Comparison of ENCODE assay signal across 17 mouse cellular contexts in the genomic region with DNA sequence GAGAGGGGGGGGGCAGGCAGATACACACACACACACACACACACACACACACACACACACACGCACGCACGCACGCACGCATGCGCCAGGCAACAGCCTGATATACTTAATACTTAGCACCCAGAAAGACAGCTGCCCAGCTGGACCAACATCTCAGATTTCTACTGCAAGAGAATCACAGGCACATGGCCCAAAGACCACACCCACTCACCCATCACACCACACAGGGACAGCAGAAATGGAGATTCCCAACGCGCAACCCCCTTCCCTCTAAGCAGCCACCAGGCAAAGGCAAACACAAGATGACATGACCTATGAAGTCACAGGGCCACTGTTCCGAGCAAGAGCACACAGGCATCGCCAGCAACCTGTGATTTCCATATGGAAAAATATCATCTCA. TPM values are rescaled to one million over a fixed set of nuclear protein-coding genes. Genes with fewer than 3 reads are reported as not detected.
A peak's percentile ranks its signal among the peaks of the same experiment; 100 is the strongest.
DNase-seq lines count a peak whose midpoint lies in the region; ATAC-seq and TF ChIP-seq lines count a peak whose summit lies in the region.
"Had no signal": no experiment of that assay in that cellular context is flagged by ENCODE, and none has a peak within 500 bp of the region (broad histone marks: within the 10 kb centered on the region; RNA-seq: fewer than 3 reads in every experiment).

No protein-coding gene starts in this region.

- TF ChIP-seq POLR2A in myocyte (IDR thresholded peaks at IDR 0.05; ENCODE audit: insufficient read length, low read depth), result no peak

- no peaks in the 10 kb centered on the region for H3K27me3 ChIP-seq in limb, embryonic 12.5 days
- H3K27me3 ChIP-seq in limb, embryonic 10.5 days (ENCODE audit: low read depth, poor library complexity, severe bottlenecking), result no peaks in the 10 kb centered on the region
- no peaks in the 10 kb centered on the region for H3K27me3 ChIP-seq in midbrain, embryonic 14.5 days (ENCODE audit: control insufficient read depth, insufficient read depth, low read length)
- no peaks in the 10 kb centered on the region for H3K27me3 ChIP-seq in midbrain, embryonic 15.5 days (replicated peaks)
- no peaks in the 10 kb centered on the region for H3K27me3 ChIP-seq in myocyte (ENCODE audit: control insufficient read depth, insufficient read depth, insufficient read length)

- DNase-seq in gastrocnemius, adult 18-20 months (ENCODE audit: low spot score), result peak; percentile 38
- DNase-seq in gastrocnemius, postnatal 36 days, result no peak
- no peak for DNase-seq in limb, embryonic 10.5 days (ENCODE audit: low spot score)
- DNase-seq in midbrain, embryonic 14.5 days, result no peak
- DNase-seq: adrenal gland, postnatal 25 days; B cell, adult 2 months; cerebellum, adult 11 months; cerebellum, postnatal 10 days; gastrocnemius, postnatal 25 days; kidney, postnatal 25 days; lung, adult 18-20 months; lung, postnatal 14 days; retina, postnatal 1 day had no signal

- 79% methylated on average over 10 of the region's 10 CpGs for WGBS in limb, embryonic 12.5 days
- WGBS in limb, embryonic 10.5 days, result 79% methylated on average over 10 of the region's 10 CpGs
- 80% methylated on average over 10 of the region's 10 CpGs for WGBS in midbrain, embryonic 14.5 days
- 82% methylated on average over 10 of the region's 10 CpGs for WGBS in midbrain, embryonic 15.5 days

- H3K9me3 ChIP-seq in limb, embryonic 12.5 days, result no peaks in the 10 kb centered on the region
- H3K9me3 ChIP-seq in limb, embryonic 10.5 days (replicated peaks), result no peaks in the 10 kb centered on the region
- no peaks in the 10 kb centered on the region for H3K9me3 ChIP-seq in midbrain, embryonic 14.5 days (ENCODE audit: control insufficient read depth, low read length)
- no peaks in the 10 kb centered on the region for H3K9me3 ChIP-seq in midbrain, embryonic 15.5 days

- no peak for ATAC-seq in limb, embryonic 12.5 days (ENCODE audit: insufficient number of reproducible peaks, insufficient read depth, low FRiP score, low TSS enrichment, low read depth)
- no peak for ATAC-seq in midbrain, embryonic 14.5 days (ENCODE audit: low FRiP score, low TSS enrichment)
- ATAC-seq in midbrain, embryonic 15.5 days (replicated peaks), result no peak
- ATAC-seq: intestine, embryonic 16.5 days had no signal

- no peak overlapping the region for H3K9ac ChIP-seq in limb, embryonic 12.5 days (replicated peaks)
- no peak overlapping the region for H3K9ac ChIP-seq in midbrain, embryonic 14.5 days (replicated peaks; ENCODE audit: low read length)
- H3K9ac ChIP-seq in midbrain, embryonic 15.5 days, result no peak overlapping the region

- peaks cover 78% of the 10 kb centered on the region for H3K36me3 ChIP-seq in limb, embryonic 12.5 days
- H3K36me3 ChIP-seq in limb, embryonic 10.5 days, result peaks cover 92% of the 10 kb centered on the region
- peaks cover 55% of the 10 kb centered on the region for H3K36me3 ChIP-seq in midbrain, embryonic 14.5 days (ENCODE audit: control insufficient read depth, insufficient read depth, low read length)
- no peaks in the 10 kb centered on the region for H3K36me3 ChIP-seq in midbrain, embryonic 15.5 days (replicated peaks)
- peaks cover 49% of the 10 kb centered on the region for H3K36me3 ChIP-seq in myocyte (ENCODE audit: control insufficient read depth, insufficient read depth)

- H3K4me2 ChIP-seq in limb, embryonic 12.5 days, result no peak overlapping the region
- no peak overlapping the region for H3K4me2 ChIP-seq in midbrain, embryonic 14.5 days (ENCODE audit: low read length)
- H3K4me2 ChIP-seq in midbrain, embryonic 15.5 days, result no peak overlapping the region
- peak overlapping the region; percentile 6 for H3K4me2 ChIP-seq in myocyte (ENCODE audit: low read depth)

- H3K4me1 ChIP-seq in limb, embryonic 12.5 days (replicated peaks), result peaks cover 59% of the 10 kb centered on the region
- peaks cover 80% of the 10 kb centered on the region for H3K4me1 ChIP-seq in limb, embryonic 10.5 days
- H3K4me1 ChIP-seq in midbrain, embryonic 14.5 days (ENCODE audit: control insufficient read depth, insufficient read depth, low read length), result peaks cover 65% of the 10 kb centered on the region
- H3K4me1 ChIP-seq in midbrain, embryonic 15.5 days, result peaks cover 67% of the 10 kb centered on the region

- intact Hi-C loops in gastrocnemius, postnatal 36 days (cut with DNase I), result no loop called here

- H3K4me3 ChIP-seq in limb, embryonic 12.5 days (replicated peaks), result no peak overlapping the region
- H3K4me3 ChIP-seq in limb, embryonic 10.5 days, result no peak overlapping the region
- H3K4me3 ChIP-seq in midbrain, embryonic 14.5 days (replicated peaks; ENCODE audit: low read depth, low read length), result no peak overlapping the region
- H3K4me3 ChIP-seq in midbrain, embryonic 15.5 days, result no peak overlapping the region
- H3K4me3 ChIP-seq in myocyte, result no peak overlapping the region

- H3ac ChIP-seq in myocyte (ENCODE audit: control insufficient read depth, insufficient read length), result no peak overlapping the region

- peaks cover 32% of the 10 kb centered on the region for H3K79me2 ChIP-seq in myocyte (ENCODE audit: control insufficient read depth, insufficient read depth)

- H3K27ac ChIP-seq in limb, embryonic 12.5 days, result 0 out of 2 replicates have a peak overlapping the region, but pooled peaks have one; percentile 12
- no peak overlapping the region for H3K27ac ChIP-seq in limb, embryonic 10.5 days
- 0 out of 2 replicates have a peak overlapping the region, but pooled peaks have one; percentile 20 for H3K27ac ChIP-seq in midbrain, embryonic 14.5 days (replicated peaks; ENCODE audit: low read depth, low read length)
- no peak overlapping the region for H3K27ac ChIP-seq in midbrain, embryonic 15.5 days

TF ChIP-seq in myocyte, 11 proteins besides CTCF, POLR2A, EP300 and RAD21:
- TF ChIP-seq MAX (IDR thresholded peaks at IDR 0.05; ENCODE audit: low read depth) (no peak), SRF (IDR thresholded peaks at IDR 0.05; ENCODE audit: control insufficient read depth, insufficient read length, low read depth) (no peak), POLR2AphosphoS2 (IDR thresholded peaks at IDR 0.05; ENCODE audit: insufficient read length, low read depth) (no peak), TCF12 (IDR thresholded peaks at IDR 0.05; ENCODE audit: insufficient read depth, poor library complexity, severe bottlenecking) (peak; percentile 31), MYOD1 (IDR thresholded peaks at IDR 0.05; ENCODE audit: control insufficient read depth in 1 of 3, insufficient read length in 2 of 3, low read depth in 2 of 3) (peak in 2 of 3 experiments; percentile 22 to 71), E2F4 (IDR thresholded peaks at IDR 0.05; ENCODE audit: insufficient read depth) (no peak), TCF3 (IDR thresholded peaks at IDR 0.05; ENCODE audit: insufficient read length, low read depth) (no peak), MYOG (IDR thresholded peaks at IDR 0.05; ENCODE audit: control insufficient read depth in 1 of 3, insufficient read depth in 1 of 3, insufficient read length in 2 of 3, low read depth in 2 of 3) (peak; percentile 18 to 68 (median 60)), REST (IDR thresholded peaks at IDR 0.05; ENCODE audit: insufficient read depth, insufficient read length) (no peak)

RNA-seq across cellular contexts. Expression of a gene that starts 13.6 kb away (rescaled TPM):
- total RNA-seq in gastrocnemius, adult 18-20 months (2021), result 100 to 1,000 TPM; 179 to 180 TPM
- total RNA-seq in gastrocnemius, postnatal 36 days (2021), result 100 to 1,000 TPM; 178 to 179 TPM
- 16.8 and 24.0 TPM in 2 replicates for polyA plus RNA-seq in limb, embryonic 12.5 days (2016; fragmentation: Nextera tagmentation; extraction: Ambion mirVana)
- 16.8 and 18.1 TPM in 2 replicates for polyA plus RNA-seq in limb, embryonic 10.5 days (2016; fragmentation: Nextera tagmentation; extraction: Ambion mirVana)
- polyA plus RNA-seq in midbrain, embryonic 14.5 days (2014; fragmentation: Nextera tagmentation; extraction: Ambion mirVana), result 33.1 and 61.8 TPM in 2 replicates
- polyA plus RNA-seq in midbrain, embryonic 15.5 days (2015; fragmentation: Nextera tagmentation; extraction: Ambion mirVana), result 32.0 and 33.6 TPM in 2 replicates
- polyA plus RNA-seq in myocyte (2012; fragmentation: generic; extraction: Trizol), result 37.9 TPM

Comparison
In these comparisons a context has a peak if more than half of its experiments do, and no peak if none do; other contexts are left out.
1. H3K27ac ChIP-seq: peak in limb, embryonic 12.5 days (single experiment) and midbrain, embryonic 14.5 days (single experiment); none in limb, embryonic 10.5 days (single experiment) and midbrain, embryonic 15.5 days (single experiment).